Mouse (Mus musculus) heart, adult 2 months (tissue): ENCODE measurements at regions not wholly inside any gene's neighbourhood (a gene's known extent, or its start where the extent isn't known, plus 50 kb on each side); places are given as distances from the start of the nearest gene placed in this dataset.
"Not testable (repeated sequence)": the region's sequence is repeated elsewhere in the genome, so short reads cannot be mapped to it uniquely, and the experiment has no call there.

ENCODE experiments used
- CTCF ChIP-seq: fragments of 200-600 bp; IDR thresholded peaks from 2 replicates; pipeline ENCODE4 v1.8.1; 2022; ENCODE audit warnings: antibody characterized with exemption, mild to moderate bottlenecking, moderate library complexity
- POLR2A ChIP-seq: fragments of 200-500 bp; IDR thresholded peaks from 2 replicates; pipeline ENCODE4 v1.6.1; 2011; ENCODE audit warnings: mild to moderate bottlenecking, low read depth, low read length, control low read depth; ENCODE audit not compliant: insufficient read depth

DNA sequence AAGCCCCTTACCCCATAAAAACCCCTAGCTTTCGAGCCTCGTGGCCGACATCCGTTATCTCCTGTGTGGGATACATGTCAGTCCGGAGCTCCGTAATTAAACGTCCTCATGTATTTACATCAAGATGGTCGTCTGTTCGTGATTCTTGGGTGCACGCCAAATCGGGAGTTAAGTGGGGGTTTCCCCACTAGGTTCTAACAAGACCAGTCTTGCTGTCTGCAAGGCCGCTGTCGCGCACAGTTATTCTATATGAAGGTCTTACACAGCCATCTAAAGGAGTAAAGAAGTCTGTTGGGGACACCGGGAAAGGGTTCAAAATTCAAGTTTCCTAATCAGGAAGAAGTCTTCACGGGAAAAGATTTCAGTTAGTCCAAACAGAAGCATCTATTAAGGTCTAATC is 50.5 kb upstream of the Rhobtb1 start:
- TF ChIP-seq CTCF, POLR2A: not testable (repeated sequence)
